Mouse (Mus musculus) heart, embryonic 11.5 days (tissue): ENCODE results near the gene Unc45a. TPM values are rescaled to one million over a fixed set of nuclear protein-coding genes. Genes with fewer than 3 reads are reported as not detected.
A peak's percentile ranks its signal among the peaks of the same experiment; 100 is the strongest.

Source experiments
- ATAC-seq: fragments of 200-750 bp; cut with Nextera tagmentation; replicated peaks from 2 replicates; pipeline ENCODE4 v1.8.0; 2017; ENCODE audit warnings: moderate library complexity; ENCODE audit not compliant: insufficient number of reproducible peaks, low FRiP score, low TSS enrichment
- H3K27ac ChIP-seq: fragments of 300-500 bp; sonication (generic); 2 replicates; pipeline ENCODE4 v1.5.1; 2014; ENCODE audit warnings: mild to moderate bottlenecking, low read depth, low read length
- H3K27me3 ChIP-seq: fragments of 300-500 bp; sonication (generic); 2 replicates; pipeline ENCODE4 v1.6.1; 2014; ENCODE audit warnings: mild to moderate bottlenecking, low read length, mixed read lengths; ENCODE audit not compliant: control insufficient read depth, insufficient read depth
- H3K36me3 ChIP-seq: fragments of 300-500 bp; sonication (generic); 2 replicates; pipeline ENCODE4 v1.6.1; 2014; ENCODE audit warnings: mild to moderate bottlenecking, low read length, moderate library complexity, mixed read lengths; ENCODE audit not compliant: control insufficient read depth, insufficient read depth
- H3K4me1 ChIP-seq: fragments of 300-500 bp; sonication (generic); 2 replicates; pipeline ENCODE4 v1.6.1; 2014; ENCODE audit warnings: low read length; ENCODE audit not compliant: control insufficient read depth, insufficient read depth
- H3K4me2 ChIP-seq: fragments of 300-500 bp; sonication (generic); 2 replicates; pipeline ENCODE4 v1.6.1; 2014; ENCODE audit warnings: mild to moderate bottlenecking, moderate library complexity
- H3K4me3 ChIP-seq: fragments of 300-500 bp; sonication (generic); 2 replicates; pipeline ENCODE4 v1.5.1; 2014; ENCODE audit warnings: low read depth, low read length
- H3K9ac ChIP-seq: fragments of 300-500 bp; sonication (generic); 2 replicates; pipeline ENCODE4 v1.6.1; 2014; ENCODE audit warnings: mild to moderate bottlenecking, low read depth, low read length, moderate library complexity
- H3K9me3 ChIP-seq: fragments of 300-500 bp; sonication (generic); replicated peaks from 2 replicates; pipeline ENCODE4 v1.6.1; 2016; ENCODE audit warnings: low read length; ENCODE audit not compliant: control insufficient read depth
- WGBS: fragments of 180-500 bp; shearing (Covaris S2); extraction: QIAGEN DNeasy Blood & Tissue Kit; methylation state at CpG from one replicate; pipeline ENCODE4 v1.1.7; 2014; ENCODE audit not compliant: insufficient replicate concordance; 5-methylcytosine and 5-hydroxymethylcytosine counted together
- polyA plus RNA-seq: library from polyadenylated mRNA; unstranded; fragments of >200 nt; fragmentation: Nextera tagmentation; extraction: Ambion mirVana; gene quantifications from 2 replicates; pipeline ENCODE4 v1.2.1, GENCODE M21; 2014

Unc45a gene
- polyA plus RNA-seq, 1 experiment from 2014 or later = 11.3 TPM

- Histone ChIP-seq H3K9me3 (no peaks in the 10 kb centered on the region), H3K4me3 (no peak overlapping the region), H3K27ac (no peak overlapping the region), H3K9ac (no peak overlapping the region), H3K4me2 (no peak overlapping the region), H3K36me3 (peaks cover 38% of the 10 kb centered on the region), H3K4me1 (peaks cover 9% of the 10 kb centered on the region; the same call in 1 of the 2 replicates), H3K27me3 (no peaks in the 10 kb centered on the region)
- WGBS = 64% methylated on average over 1 of the region's 1 CpGs
- no peak for ATAC-seq
These were observed 23.2 kb downstream of the Unc45a start for GRCm38 (mm10) chr7:80317439-80318115.

- H3K27ac ChIP-seq = no peak overlapping the region
- H3K9me3 ChIP-seq = no peaks in the 10 kb centered on the region
- no peaks in the 10 kb centered on the region for H3K27me3 ChIP-seq
- no peak overlapping the region for H3K4me2 ChIP-seq
- H3K36me3 ChIP-seq = peaks cover 45% of the 10 kb centered on the region
- no peak overlapping the region for H3K4me3 ChIP-seq
- ATAC-seq = no peak
- WGBS = 77% methylated on average over 2 of the region's 2 CpGs
- H3K9ac ChIP-seq = no peak overlapping the region
- H3K4me1 ChIP-seq = peaks cover 9% of the 10 kb centered on the region; the same call in 1 of the 2 replicates
These were observed 25.1 kb downstream of the Unc45a start for GRCm38 (mm10) chr7:80315733-80316132.

GRCm38 (mm10) chr7:80310771-80311170, 30.0 kb downstream of the Unc45a start:
- Histone ChIP-seq H3K9ac (no peak overlapping the region), H3K4me1 (no peaks in the 10 kb centered on the region), H3K27me3 (no peaks in the 10 kb centered on the region), H3K9me3 (no peaks in the 10 kb centered on the region), H3K27ac (no peak overlapping the region), H3K4me2 (no peak overlapping the region), H3K4me3 (no peak overlapping the region), H3K36me3 (peaks cover 63% of the 10 kb centered on the region)
- no peak for ATAC-seq
- 78% methylated on average over 7 of the region's 7 CpGs for WGBS

GRCm38 (mm10) chr7:80307766-80308165, 33.0 kb downstream of the Unc45a start:
- Histone ChIP-seq H3K27me3 (no peaks in the 10 kb centered on the region), H3K4me1 (no peaks in the 10 kb centered on the region), H3K9me3 (no peaks in the 10 kb centered on the region), H3K27ac (no peak overlapping the region), H3K36me3 (peaks cover 55% of the 10 kb centered on the region), H3K4me3 (no peak overlapping the region), H3K4me2 (no peak overlapping the region), H3K9ac (no peak overlapping the region)
- WGBS = 88% methylated on average over 3 of the region's 3 CpGs
- no peak for ATAC-seq

- no peak for ATAC-seq
- H3K27ac ChIP-seq = no peak overlapping the region
- WGBS = 93% methylated on average over 2 of the region's 2 CpGs
- no peaks in the 10 kb centered on the region for H3K9me3 ChIP-seq
- H3K4me1 ChIP-seq = no peaks in the 10 kb centered on the region
- no peak overlapping the region for H3K4me3 ChIP-seq
- H3K36me3 ChIP-seq = peaks cover 34% of the 10 kb centered on the region
- no peak overlapping the region for H3K4me2 ChIP-seq
- H3K27me3 ChIP-seq = no peaks in the 10 kb centered on the region
- no peak overlapping the region for H3K9ac ChIP-seq
These were observed 39.3 kb downstream of the Unc45a start for GRCm38 (mm10) chr7:80301522-80301921.

- H3K9ac ChIP-seq = no peak overlapping the region
- H3K27ac ChIP-seq = no peak overlapping the region
- H3K4me2 ChIP-seq = no peak overlapping the region
- H3K4me1 ChIP-seq = peaks cover 7% of the 10 kb centered on the region; the same call in 1 of the 2 replicates
- 89% methylated on average over 3 of the region's 3 CpGs for WGBS
- ATAC-seq = no peak
- no peaks in the 10 kb centered on the region for H3K9me3 ChIP-seq
- H3K4me3 ChIP-seq = no peak overlapping the region
- peaks cover 20% of the 10 kb centered on the region for H3K36me3 ChIP-seq
- H3K27me3 ChIP-seq = no peaks in the 10 kb centered on the region
These were observed 41.2 kb downstream of the Unc45a start for GRCm38 (mm10) chr7:80299568-80299967.

GRCm38 (mm10) chr7:80298754-80299153, 42.1 kb downstream of the Unc45a start:
- no peak overlapping the region for H3K9ac ChIP-seq
- 94% methylated on average over 4 of the region's 4 CpGs for WGBS
- H3K27ac ChIP-seq = no peak overlapping the region
- H3K9me3 ChIP-seq = no peaks in the 10 kb centered on the region
- H3K4me1 ChIP-seq = peaks cover 8% of the 10 kb centered on the region; the same call in 1 of the 2 replicates
- no peak for ATAC-seq
- no peaks in the 10 kb centered on the region for H3K27me3 ChIP-seq
- H3K4me3 ChIP-seq = no peak overlapping the region
- H3K4me2 ChIP-seq = no peak overlapping the region
- H3K36me3 ChIP-seq = peaks cover 14% of the 10 kb centered on the region

- H3K36me3 ChIP-seq = peaks cover 7% of the 10 kb centered on the region
- 86% methylated on average over 3 of the region's 3 CpGs for WGBS
- H3K4me1 ChIP-seq = peaks cover 9% of the 10 kb centered on the region; the same call in 1 of the 2 replicates
- H3K4me2 ChIP-seq = no peak overlapping the region
- H3K9ac ChIP-seq = no peak overlapping the region
- H3K27me3 ChIP-seq = no peaks in the 10 kb centered on the region
- no peak overlapping the region for H3K27ac ChIP-seq
- no peak for ATAC-seq
- H3K9me3 ChIP-seq = no peaks in the 10 kb centered on the region
- H3K4me3 ChIP-seq = no peak overlapping the region
These were observed 43.8 kb downstream of the Unc45a start for GRCm38 (mm10) chr7:80297041-80297440.

GRCm38 (mm10) chr7:80296462-80296861, 44.3 kb downstream of the Unc45a start:
- Histone ChIP-seq H3K9ac (0 out of 2 replicates have a peak overlapping the region, but pooled peaks have one; percentile 43), H3K9me3 (no peaks in the 10 kb centered on the region), H3K27ac (no peak overlapping the region), H3K4me1 (peaks cover 9% of the 10 kb centered on the region; the same call in 1 of the 2 replicates), H3K36me3 (peaks cover 3% of the 10 kb centered on the region; the same call in 1 of the 2 replicates), H3K27me3 (no peaks in the 10 kb centered on the region), H3K4me2 (no peak overlapping the region), H3K4me3 (0 out of 2 replicates have a peak overlapping the region, but pooled peaks have one; percentile 76)
- 95% methylated on average over 6 of the region's 6 CpGs for WGBS
- ATAC-seq = no peak
